Mouse (Mus musculus): ENCODE results near the gene Marcksl1.

Gene Marcksl1

GRCm38 (mm10) chr4:129558321-129558955, 45.1 kb downstream of the Marcksl1 start:
- DNase-seq, result no peak

GRCm38 (mm10) chr4:129561184-129561583, 47.8 kb downstream of the Marcksl1 start:
- no peak for DNase-seq

GRCm38 (mm10) chr4:129563718-129564117, 50.3 kb downstream of the Marcksl1 start:
- DNase-seq, result no peak

- DNase-seq, result no peak
Observed at GRCm38 (mm10) chr4:129565139-129565538, 51.8 kb downstream of the Marcksl1 start.
